Mouse (Mus musculus) liver, embryonic 13.5 days (tissue): Measurements from ENCODE around the gene Nipsnap2. TPM values are rescaled to one million over a fixed set of nuclear protein-coding genes. Genes with fewer than 3 reads are reported as not detected.
"Not testable (repeated sequence)": the region's sequence is repeated elsewhere in the genome, so short reads cannot be mapped to it uniquely, and the experiment has no call there.

Experiments
- ATAC-seq: fragments of 200-750 bp; cut with Nextera tagmentation; 2 replicates; pipeline ENCODE4 v1.8.0; 2017; ENCODE audit warnings: low read depth, mild to moderate bottlenecking, moderate number of reproducible peaks, moderate library complexity
- DNase-seq: peaks from one replicate; pipeline ENCODE4 v3.0.0; 2022
- H3K27ac ChIP-seq: fragments of 300-500 bp; sonication (generic); 2 replicates; pipeline ENCODE4 v1.5.1; 2015; ENCODE audit warnings: moderate library complexity, mild to moderate bottlenecking, inconsistent platforms
- H3K27me3 ChIP-seq: fragments of 300-500 bp; sonication (generic); 2 replicates; pipeline ENCODE4 v1.6.1; 2015; ENCODE audit warnings: mild to moderate bottlenecking, inconsistent platforms
- H3K36me3 ChIP-seq: fragments of 300-500 bp; sonication (generic); 2 replicates; pipeline ENCODE4 v1.6.1; 2015; ENCODE audit warnings: mild to moderate bottlenecking, inconsistent platforms
- H3K4me1 ChIP-seq: fragments of 300-500 bp; sonication (generic); replicated peaks from 2 replicates; pipeline ENCODE4 v1.6.1; 2015; ENCODE audit warnings: inconsistent platforms
- H3K4me2 ChIP-seq: fragments of 300-500 bp; sonication (generic); 2 replicates; pipeline ENCODE4 v1.6.1; 2015; ENCODE audit warnings: inconsistent platforms, mild to moderate bottlenecking, moderate library complexity
- H3K4me3 ChIP-seq: fragments of 300-500 bp; sonication (generic); replicated peaks from 2 replicates; pipeline ENCODE4 v1.5.1; 2015; ENCODE audit warnings: mild to moderate bottlenecking, inconsistent platforms
- H3K9ac ChIP-seq: fragments of 300-500 bp; sonication (generic); 2 replicates; pipeline ENCODE4 v1.6.1; 2015; ENCODE audit warnings: mild to moderate bottlenecking, inconsistent platforms
- H3K9me3 ChIP-seq: fragments of 300-500 bp; sonication (generic); replicated peaks from 2 replicates; pipeline ENCODE4 v1.6.1; 2016; ENCODE audit warnings: inconsistent platforms
- WGBS: fragments of 180-500 bp; shearing (Covaris S2); methylation state at CpG from one replicate; pipeline ENCODE4 v1.1.7; 2015; ENCODE audit not compliant: insufficient replicate concordance; 5-methylcytosine and 5-hydroxymethylcytosine counted together
- polyA plus RNA-seq: library from polyadenylated mRNA; unstranded; fragments of >200 nt; fragmentation: Nextera tagmentation; extraction: Ambion mirVana; gene quantifications from 2 replicates; pipeline ENCODE4 v1.2.1, GENCODE M21; 2015

Nipsnap2 gene
- polyA plus RNA-seq: 28.4 and 29.7 TPM in 2 replicates

DNA sequence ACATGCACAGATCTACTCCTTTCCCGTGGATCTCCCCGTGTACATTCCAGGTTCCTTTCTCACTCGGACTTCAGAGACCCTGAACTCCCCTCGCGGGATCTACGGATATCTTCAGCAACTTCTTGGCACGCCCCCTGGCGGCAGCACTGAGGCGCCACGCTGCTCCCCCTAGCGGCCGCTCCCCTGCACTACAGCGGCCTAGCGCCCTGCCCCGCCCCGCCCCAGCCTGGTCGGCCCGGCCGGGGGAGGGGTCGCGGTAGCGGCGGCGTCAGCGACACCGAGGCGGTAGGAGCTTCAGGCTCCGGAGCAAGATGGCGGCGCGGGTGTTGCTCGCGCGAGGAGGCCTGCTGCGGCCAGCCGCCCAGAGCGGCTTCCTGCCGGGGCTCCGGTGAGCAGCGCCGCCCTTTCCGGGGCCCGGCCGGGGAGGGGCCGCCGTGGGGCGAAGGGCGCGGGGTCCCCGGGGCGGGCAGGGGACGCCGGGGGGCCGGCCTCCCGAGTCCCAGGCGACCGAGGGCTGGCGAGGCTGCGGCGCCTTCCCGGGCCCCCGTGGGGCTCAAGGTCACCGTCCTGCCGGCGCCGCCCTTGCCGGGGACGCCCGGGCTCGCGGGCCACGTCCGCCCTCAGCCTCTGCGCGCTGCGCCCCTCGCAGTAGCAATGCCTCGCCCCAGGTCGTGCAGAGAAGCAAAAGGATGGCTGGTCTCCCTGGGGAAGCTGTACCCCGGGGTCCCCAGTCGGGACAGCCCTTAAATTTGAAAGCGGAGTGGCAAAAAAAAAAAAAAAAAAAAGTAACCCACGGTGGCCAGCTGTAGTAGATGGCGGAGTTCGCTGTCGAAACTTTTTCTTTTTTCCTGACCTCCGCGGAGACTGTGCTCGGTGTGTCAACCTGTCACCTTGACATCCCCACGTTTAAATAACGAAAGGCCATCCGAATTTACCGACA, at the start of gene Nipsnap2:
TSS of gene Nipsnap2 (plus strand) at position 230 of the 940 bp plus-strand sequence.
- H3K4me2 ChIP-seq: peak within 1 kb of the TSS; percentile 75
- peaks cover 60% of the 10 kb centered on the region for H3K4me1 ChIP-seq
- no peaks in the 10 kb centered on the region for H3K9me3 ChIP-seq
- WGBS: under 1% methylated on average over 88 of the region's 93 CpGs
- peak within 1 kb of the TSS; percentile 96 for H3K27ac ChIP-seq
- H3K9ac ChIP-seq: peak within 1 kb of the TSS; percentile 96
- H3K4me3 ChIP-seq: peak within 1 kb of the TSS; percentile 92
- DNase-seq (peak; percentile 81), ATAC-seq (peak; percentile 81)
- H3K36me3 ChIP-seq: peaks cover 1% of the 10 kb centered on the region; the same call in 1 of the 2 replicates
- H3K27me3 ChIP-seq: no peaks in the 10 kb centered on the region

DNA sequence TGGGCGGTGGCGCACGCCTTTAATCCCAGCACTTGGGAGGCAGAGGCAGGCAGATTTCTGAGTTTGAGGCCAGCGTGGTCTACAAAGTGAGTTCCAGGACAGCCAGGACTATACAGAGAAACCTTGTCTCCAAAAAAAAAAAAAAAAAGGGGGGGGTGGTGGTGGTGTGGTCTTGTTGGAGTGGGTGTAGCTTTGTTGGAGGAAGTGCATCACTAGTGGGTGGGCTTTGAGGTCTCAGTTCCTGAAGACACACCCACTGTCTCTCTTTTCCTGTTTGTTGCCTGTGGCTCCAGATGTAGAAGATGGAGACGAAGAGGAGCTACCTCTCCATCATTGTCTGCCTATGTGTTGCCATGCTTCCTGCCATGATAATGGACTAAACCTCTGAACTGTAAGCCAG, 39.7 kb upstream of the Nipsnap2 start:
- H3K4me1 ChIP-seq, H3K9me3 ChIP-seq, ATAC-seq, H3K9ac ChIP-seq, H3K4me2 ChIP-seq, H3K27ac ChIP-seq, H3K27me3 ChIP-seq, H3K36me3 ChIP-seq, DNase-seq, H3K4me3 ChIP-seq: not testable (repeated sequence)
- 75% methylated on average over 5 of the region's 5 CpGs for WGBS

DNA sequence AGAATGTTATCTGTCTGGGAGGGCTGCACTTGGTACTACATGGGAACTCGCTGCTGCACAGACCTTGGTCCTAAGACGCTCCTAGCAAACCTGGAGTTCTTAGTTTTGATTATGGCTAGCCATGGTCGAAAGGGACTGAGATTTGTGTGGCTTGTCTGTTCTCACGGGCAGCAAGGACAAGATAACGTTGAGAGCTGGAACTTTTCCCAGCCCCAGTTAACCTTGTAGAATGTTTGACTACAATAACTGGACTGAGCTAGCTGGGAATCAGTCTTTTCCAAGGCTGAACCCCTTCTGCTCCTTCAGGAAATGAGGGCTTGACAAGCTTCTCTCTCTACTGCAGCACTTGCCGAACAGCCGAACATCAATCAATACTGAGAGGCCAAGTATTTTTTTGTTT, 37.2 kb upstream of the Nipsnap2 start:
- 59% methylated on average over 7 of the region's 7 CpGs for WGBS
- DNase-seq (no peak), ATAC-seq (no peak)
- Histone ChIP-seq H3K27ac (no peak overlapping the region), H3K9me3 (no peaks in the 10 kb centered on the region), H3K4me2 (no peak overlapping the region), H3K4me3 (no peak overlapping the region), H3K9ac (no peak overlapping the region), H3K27me3 (no peaks in the 10 kb centered on the region), H3K36me3 (no peaks in the 10 kb centered on the region), H3K4me1 (no peaks in the 10 kb centered on the region)

DNA sequence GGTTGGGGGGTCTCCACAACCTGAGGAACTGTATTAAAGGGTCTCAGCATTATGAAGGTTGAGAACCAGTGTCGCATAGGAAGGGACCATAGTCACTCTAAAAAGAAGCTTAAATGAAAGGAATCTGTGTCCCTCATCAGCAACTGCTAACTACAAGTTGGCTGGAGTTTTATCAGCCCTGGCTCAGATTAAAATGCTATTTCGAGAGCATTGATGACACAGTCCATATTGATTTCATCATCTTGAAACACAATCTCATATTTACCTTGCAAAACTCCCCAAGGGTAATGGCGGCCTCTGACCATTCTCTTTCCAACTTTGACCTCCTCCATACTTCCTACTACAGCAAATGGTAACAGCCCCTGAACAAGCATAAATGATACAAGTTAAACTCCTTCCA, 34.3 kb upstream of the Nipsnap2 start:
- ATAC-seq (no peak), DNase-seq (no peak)
- WGBS: 61% methylated on average over 3 of the region's 3 CpGs
- Histone ChIP-seq H3K4me1 (no peaks in the 10 kb centered on the region), H3K27me3 (no peaks in the 10 kb centered on the region), H3K4me3 (no peak overlapping the region), H3K27ac (no peak overlapping the region), H3K9me3 (no peaks in the 10 kb centered on the region), H3K9ac (no peak overlapping the region), H3K36me3 (no peaks in the 10 kb centered on the region), H3K4me2 (no peak overlapping the region)

DNA sequence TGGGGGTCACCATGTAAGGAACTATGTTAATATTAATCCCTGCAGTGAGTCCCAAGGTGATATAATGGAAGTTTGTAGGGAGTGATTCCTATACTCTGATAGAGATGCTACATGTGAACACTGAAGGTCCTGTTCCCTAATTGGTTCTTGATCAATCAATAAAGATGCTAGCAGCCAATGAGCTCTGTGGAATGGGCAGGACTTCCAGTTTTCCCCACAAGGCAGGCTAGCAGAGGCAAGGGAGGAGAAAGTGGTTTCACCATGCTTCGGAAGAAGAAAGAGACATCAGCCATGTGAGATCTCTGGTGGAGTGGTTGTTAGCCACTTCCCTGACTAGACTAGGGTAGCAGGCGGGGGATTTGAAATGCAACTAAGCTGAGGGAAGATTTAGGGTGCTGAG, 24.4 kb upstream of the Nipsnap2 start:
- Histone ChIP-seq H3K4me3 (no peak overlapping the region), H3K27ac (no peak overlapping the region), H3K36me3 (no peaks in the 10 kb centered on the region), H3K27me3 (peaks cover 12% of the 10 kb centered on the region), H3K9ac (no peak overlapping the region), H3K4me1 (peaks cover 7% of the 10 kb centered on the region), H3K9me3 (no peaks in the 10 kb centered on the region), H3K4me2 (no peak overlapping the region)
- 33% methylated on average over 2 of the region's 2 CpGs for WGBS
- DNase-seq (no peak), ATAC-seq (no peak)

DNA sequence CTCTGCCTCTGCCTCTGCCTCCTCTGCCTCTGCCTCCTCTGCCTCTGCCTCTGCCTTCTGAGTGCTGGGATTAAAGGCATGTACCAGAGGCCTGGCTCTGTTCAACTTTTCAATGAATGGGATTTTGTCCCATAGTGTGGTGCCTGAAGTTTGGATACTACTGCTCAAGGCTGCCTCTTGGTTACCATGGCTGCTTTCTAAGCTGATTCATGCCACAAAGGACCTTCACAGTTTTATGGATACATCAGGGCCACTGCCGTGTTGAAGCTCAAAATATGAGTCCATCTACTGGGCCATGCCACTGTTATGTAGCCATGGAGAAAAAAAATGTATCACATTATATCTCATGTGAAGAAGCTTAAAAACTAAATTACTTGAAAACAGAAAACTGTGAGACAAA, 23.2 kb upstream of the Nipsnap2 start:
- ATAC-seq (no peak), DNase-seq (no peak)
- Histone ChIP-seq H3K9me3 (no peaks in the 10 kb centered on the region), H3K27me3 (peaks cover 12% of the 10 kb centered on the region), H3K4me3 (no peak overlapping the region), H3K4me2 (no peak overlapping the region), H3K9ac (no peak overlapping the region), H3K27ac (no peak overlapping the region), H3K36me3 (no peaks in the 10 kb centered on the region), H3K4me1 (peaks cover 7% of the 10 kb centered on the region)
- WGBS: 56% methylated on average over 1 of the region's 1 CpGs

DNA sequence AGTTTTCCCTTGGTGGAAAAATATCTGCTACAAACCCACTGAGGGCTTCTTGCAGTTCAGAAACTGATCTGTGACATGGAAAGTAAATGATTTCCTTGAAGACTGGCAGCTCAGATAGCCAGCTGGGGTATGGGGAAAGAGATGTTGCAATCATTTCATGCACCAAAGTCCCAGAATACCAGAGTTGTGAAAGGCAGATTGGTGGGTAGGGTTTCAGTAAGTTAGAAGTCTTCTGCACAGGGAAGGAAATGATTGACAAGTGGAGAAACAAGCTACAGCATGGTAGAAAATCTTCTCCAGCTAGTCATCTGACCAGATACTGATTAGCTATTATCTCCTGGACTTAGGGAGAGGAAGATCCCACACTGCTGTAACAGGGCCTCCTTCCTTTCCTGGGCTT, 21.5 kb upstream of the Nipsnap2 start:
- Histone ChIP-seq H3K27me3 (peaks cover 12% of the 10 kb centered on the region), H3K27ac (no peak overlapping the region), H3K4me2 (no peak overlapping the region), H3K36me3 (no peaks in the 10 kb centered on the region), H3K4me3 (no peak overlapping the region), H3K4me1 (peaks cover 7% of the 10 kb centered on the region), H3K9ac (no peak overlapping the region), H3K9me3 (no peaks in the 10 kb centered on the region)
- DNase-seq: no peak
- ATAC-seq: no peak

DNA sequence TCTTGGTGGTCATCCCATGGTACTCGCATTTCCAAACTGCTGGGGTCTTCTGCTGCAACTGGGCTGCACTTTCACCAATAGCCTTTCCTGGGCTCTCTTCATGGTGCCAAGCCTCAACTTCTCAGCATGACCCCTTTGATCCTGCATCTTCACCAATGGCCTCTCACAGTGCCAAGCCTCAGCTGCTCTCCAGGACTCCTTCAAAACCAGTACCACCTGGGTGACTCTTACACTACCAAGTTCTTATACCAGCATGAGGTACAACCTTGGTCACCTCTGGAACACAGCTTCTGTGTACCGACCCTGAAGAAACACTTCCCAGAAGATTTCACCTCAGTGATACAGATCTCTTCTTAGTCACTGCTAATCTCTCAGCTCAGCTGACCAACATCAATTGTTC, 16.5 kb upstream of the Nipsnap2 start, which contains the start of gene Sept14:
TSS of gene Sept14 (minus strand) at position 101 of the 400 bp plus-strand sequence.
- H3K4me1 ChIP-seq: peaks cover 2% of the 10 kb centered on the region
- no peaks in the 10 kb centered on the region for H3K36me3 ChIP-seq
- no peak for DNase-seq
- 49% methylated on average over 2 of the region's 2 CpGs for WGBS
- H3K4me3 ChIP-seq: no peak within 1 kb of the TSS
- ATAC-seq: no peak
- H3K9ac ChIP-seq: no peak within 1 kb of the TSS
- no peaks in the 10 kb centered on the region for H3K9me3 ChIP-seq
- no peaks in the 10 kb centered on the region for H3K27me3 ChIP-seq
- H3K27ac ChIP-seq: no peak within 1 kb of the TSS
- no peak within 1 kb of the TSS for H3K4me2 ChIP-seq

DNA sequence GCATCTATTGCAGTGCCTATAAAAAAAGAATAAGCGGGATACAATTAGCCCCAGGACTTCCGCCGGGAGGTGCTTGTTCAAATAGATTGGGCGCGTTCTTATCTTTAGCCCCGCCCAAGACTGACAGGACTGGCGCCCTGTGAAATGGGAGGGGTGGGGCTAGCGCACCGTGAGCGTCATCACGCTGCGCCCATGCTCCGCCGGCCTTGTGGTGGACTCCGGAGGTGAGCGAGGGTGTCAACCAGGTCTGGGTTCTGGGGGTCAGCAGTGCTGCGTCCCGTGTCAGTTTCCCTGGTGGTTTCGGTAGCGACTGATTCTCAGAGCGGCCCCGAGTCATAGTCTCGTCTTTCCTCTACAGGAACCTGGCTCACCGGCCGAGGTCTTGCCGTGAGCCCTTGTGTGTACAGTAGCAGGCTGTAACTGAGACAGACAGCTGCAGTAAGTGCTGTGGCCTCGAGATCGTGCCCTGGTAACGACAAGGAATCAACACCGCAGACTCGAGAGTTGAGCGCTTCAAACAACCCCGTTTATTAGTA, 9.5 kb upstream of the Nipsnap2 start, which contains the start of gene Mrps17:
TSS of gene Mrps17 (plus strand) at position 172 of the 536 bp plus-strand sequence.
- peak within 1 kb of the TSS; percentile 88 for H3K4me2 ChIP-seq
- H3K4me3 ChIP-seq: peak within 1 kb of the TSS; percentile 86
- peak within 1 kb of the TSS; percentile 78 for H3K27ac ChIP-seq
- H3K36me3 ChIP-seq: peaks cover 37% of the 10 kb centered on the region
- ATAC-seq: peak; percentile 98
- no peaks in the 10 kb centered on the region for H3K27me3 ChIP-seq
- peak; percentile 93 for DNase-seq
- peak within 1 kb of the TSS; percentile 85 for H3K9ac ChIP-seq
- no peaks in the 10 kb centered on the region for H3K9me3 ChIP-seq
- H3K4me1 ChIP-seq: peaks cover 22% of the 10 kb centered on the region
- under 1% methylated on average over 33 of the region's 33 CpGs for WGBS

DNA sequence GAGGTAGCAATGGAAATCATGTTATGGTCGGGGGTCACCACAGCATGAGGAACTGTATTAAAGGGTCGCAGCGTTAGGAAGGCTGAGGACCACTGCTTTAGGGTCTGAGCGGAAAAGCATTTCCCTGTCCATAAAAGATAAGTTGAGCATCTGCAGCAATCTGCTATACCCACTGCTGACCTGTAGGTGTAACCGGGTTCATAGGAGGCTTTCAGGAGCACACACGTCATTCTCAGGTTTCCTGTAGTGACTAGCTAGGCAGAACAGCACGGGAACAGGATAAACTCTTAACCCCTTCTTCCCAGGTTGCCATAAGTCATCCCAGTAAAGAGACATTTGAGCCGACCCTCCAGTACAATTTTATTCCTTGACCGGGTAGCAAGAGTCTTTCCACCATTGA, 7.8 kb upstream of the Nipsnap2 start:
- Histone ChIP-seq H3K4me3 (peak overlapping the region; percentile 86; the same call in 1 of the 2 replicates), H3K4me1 (peaks cover 22% of the 10 kb centered on the region), H3K4me2 (peak overlapping the region; percentile 88; the same call in 1 of the 2 replicates), H3K27ac (no peak overlapping the region), H3K9me3 (no peaks in the 10 kb centered on the region), H3K36me3 (peaks cover 37% of the 10 kb centered on the region), H3K9ac (no peak overlapping the region), H3K27me3 (no peaks in the 10 kb centered on the region)
- DNase-seq (no peak), ATAC-seq (no peak)
- 68% methylated on average over 9 of the region's 9 CpGs for WGBS

DNA sequence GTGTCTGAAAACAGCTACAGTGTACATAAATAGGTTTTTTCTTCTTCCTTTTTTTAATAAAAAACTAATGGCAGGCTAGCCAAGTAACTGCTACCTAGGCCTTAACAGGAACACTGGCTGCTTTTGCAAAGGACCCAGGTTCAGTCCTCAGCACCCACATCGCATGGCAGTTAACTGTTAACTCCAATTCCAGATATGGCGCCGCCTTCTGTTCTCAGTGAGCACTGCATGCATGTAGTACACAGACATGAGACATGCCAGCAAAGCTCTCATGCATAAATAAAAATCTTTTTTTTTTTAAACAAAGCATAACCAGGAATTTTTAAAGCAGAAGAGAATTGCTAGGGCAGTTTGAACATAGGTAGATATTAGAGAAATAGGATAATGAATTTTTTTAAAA, 4.7 kb upstream of the Nipsnap2 start:
- H3K4me1 ChIP-seq: peaks cover 31% of the 10 kb centered on the region
- WGBS: 80% methylated on average over 3 of the region's 3 CpGs
- no peak overlapping the region for H3K27ac ChIP-seq
- H3K4me3 ChIP-seq: no peak overlapping the region
- H3K36me3 ChIP-seq: peaks cover 37% of the 10 kb centered on the region
- ATAC-seq (no peak), DNase-seq (no peak)
- no peaks in the 10 kb centered on the region for H3K27me3 ChIP-seq
- no peaks in the 10 kb centered on the region for H3K9me3 ChIP-seq
- no peak overlapping the region for H3K9ac ChIP-seq
- H3K4me2 ChIP-seq: no peak overlapping the region
